Mouse (Mus musculus) thymus, adult 2 months (tissue): ENCODE measurements around the gene Rtl5.

ENCODE experiments used
- CTCF ChIP-seq: fragments of 200-500 bp; IDR thresholded peaks from 2 replicates; pipeline ENCODE4 v1.5.1; 2012; ENCODE audit warnings: mild to moderate bottlenecking, control low read depth, low read length, moderate library complexity, borderline replicate concordance; ENCODE audit not compliant: control insufficient read depth, poor library complexity, insufficient read depth; ENCODE audit errors: extremely low read depth
- POLR2A ChIP-seq: fragments of 200-500 bp; IDR thresholded peaks from 2 replicates; pipeline ENCODE4 v1.6.1; 2012; ENCODE audit warnings: mild to moderate bottlenecking, low read length, control low read depth, moderate library complexity; ENCODE audit not compliant: control insufficient read depth, poor library complexity, insufficient read depth; ENCODE audit errors: extremely low read depth

DNA sequence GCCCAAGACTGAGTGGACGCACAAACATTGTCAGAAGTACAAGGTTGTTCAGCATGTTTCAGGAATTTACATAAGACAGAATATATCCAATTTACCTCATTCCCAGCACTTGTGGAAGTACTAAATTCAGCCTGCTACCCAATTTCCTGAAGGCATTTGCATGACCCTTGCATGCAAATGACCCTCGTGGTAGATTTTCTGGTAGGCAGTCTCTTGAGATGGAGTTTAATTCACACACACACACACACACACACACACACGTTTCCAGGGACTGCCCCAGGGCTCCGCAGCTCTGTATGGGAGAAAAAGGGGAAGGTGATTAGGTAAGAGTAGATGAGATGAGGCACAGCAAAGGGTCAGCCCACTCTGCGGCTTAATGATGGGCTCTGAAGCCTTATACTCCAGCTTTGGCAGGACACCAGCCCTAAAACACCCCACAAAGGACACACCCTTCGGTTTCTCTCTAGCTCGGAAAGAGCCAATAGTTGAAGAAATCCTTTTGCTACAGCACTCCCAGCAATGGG is 23.3 kb upstream of the Rtl5 start:
- TF ChIP-seq CTCF = no peak
- no peak for TF ChIP-seq POLR2A
